Mouse (Mus musculus) ES-Bruce4 (cell line): ENCODE measurements at regions not wholly inside any gene's neighbourhood (a gene's known extent, or its start where the extent isn't known, plus 50 kb on each side); places are given as distances from the start of the nearest gene placed in this dataset.

Experiments
- CTCF ChIP-seq: IDR thresholded peaks from one replicate; pipeline ENCODE4 v1.8.1; 2011; ENCODE audit warnings: low read depth, low read length
- EP300 ChIP-seq: IDR thresholded peaks from 2 replicates; pipeline ENCODE4 v1.6.1; 2011; ENCODE audit warnings: low read depth, low read length; ENCODE audit not compliant: insufficient read depth
- POLR2A ChIP-seq: IDR thresholded peaks from one replicate; pipeline ENCODE4 v1.8.1; 2011; ENCODE audit warnings: low read length; ENCODE audit not compliant: insufficient read depth

GRCm38 (mm10) chr3:65443701-65444100 lies 51.3 kb upstream of the Ssr3 start:
- TF ChIP-seq POLR2A (no peak), CTCF (no peak), EP300 (no peak)
